Mouse (Mus musculus) heart, postnatal 10 days (tissue): ENCODE measurements around the gene Susd1. TPM values are rescaled to one million over a fixed set of nuclear protein-coding genes. Genes with fewer than 3 reads are reported as not detected.
"Not testable (repeated sequence)": the region's sequence is repeated elsewhere in the genome, so short reads cannot be mapped to it uniquely, and the experiment has no call there.

Source experiments
- DNase-seq, 2 experiments: peaks; one replicate each; pipeline ENCODE4 v3.0.0; 2021
- intact Hi-C: fragments of 180-260 bp; cut with DNase I; formaldehyde crosslinking; loops from one replicate; pipeline ENCODE4 v1.15.1; 2025
- total RNA-seq, 2 experiments: library from RNA; stranded (reverse); gene quantifications; 2 replicates each; pipeline ENCODE4 v1.2.3; 2021

The Susd1 gene
- total RNA-seq, 2 experiments from 2014 or later, result 0.47 to 0.91 TPM

DNA sequence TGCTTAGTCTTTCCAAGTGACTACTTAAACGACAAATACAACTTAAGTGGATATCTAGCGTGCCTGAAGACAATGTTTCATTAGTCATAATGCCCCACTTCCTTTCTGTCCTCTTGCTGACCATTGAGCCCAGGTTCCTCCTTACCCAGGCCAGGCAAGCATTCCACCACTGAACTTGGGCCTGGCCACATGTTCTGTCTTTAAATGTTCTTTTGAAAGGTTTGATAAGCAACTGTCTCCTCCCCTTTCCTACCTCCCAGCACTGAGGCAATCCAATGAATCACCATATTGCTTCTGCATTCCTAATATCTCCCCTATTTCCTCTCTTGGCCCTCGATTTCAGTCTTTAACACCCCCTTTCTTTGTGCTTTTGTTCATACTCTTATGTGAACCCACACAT, 143.8 kb downstream of the Susd1 start:
- intact Hi-C loops, result no loop called here

DNA sequence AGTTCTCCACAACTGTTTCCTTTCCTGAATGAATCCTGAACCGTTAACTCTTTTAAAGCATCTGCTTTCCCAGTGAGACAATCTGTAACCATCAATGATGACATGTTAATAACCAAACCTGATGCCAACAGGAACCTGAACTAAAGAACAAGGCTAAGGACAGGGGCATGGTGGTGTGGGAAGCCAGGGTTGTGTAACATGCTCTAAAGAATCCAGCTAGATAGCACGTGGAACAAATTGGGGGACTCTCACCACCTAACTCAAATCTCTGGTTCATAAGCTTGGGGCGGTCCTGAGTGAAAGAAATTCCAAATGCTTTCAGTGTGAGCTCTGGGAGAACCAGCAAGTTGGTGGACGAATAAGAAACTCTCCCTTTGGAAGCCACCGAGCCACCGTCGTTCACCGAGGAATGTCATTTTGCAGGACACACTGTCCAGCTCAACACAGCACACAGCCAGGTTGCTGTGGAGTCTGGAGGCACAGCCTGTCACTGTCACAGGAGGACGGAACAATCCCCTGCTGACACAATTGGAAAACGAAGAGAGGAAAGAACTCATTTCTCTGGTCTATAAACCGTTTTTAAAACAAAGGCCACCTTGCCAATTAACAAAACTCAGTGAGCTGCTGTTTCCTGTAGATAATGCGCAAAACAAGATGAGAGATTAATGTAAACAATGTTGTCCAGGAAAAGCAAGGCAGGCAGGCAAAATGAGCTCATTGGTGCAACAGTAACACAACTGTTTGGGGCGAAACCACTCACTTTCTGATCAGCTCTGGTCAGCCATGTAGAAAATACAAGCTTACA, 146.3 kb downstream of the Susd1 start:
- intact Hi-C loops, result no loop called here
- peak in 1 of 2 experiments; percentile 37 for DNase-seq

More for the DNA sequence above, 143.8 kb downstream of the Susd1 start:
- no peak for DNase-seq

- no peak for DNase-seq
- intact Hi-C loops, result no loop called here
Measured at GRCm38 (mm10) chr4:59290972-59291576, 147.4 kb downstream of the Susd1 start.

DNA sequence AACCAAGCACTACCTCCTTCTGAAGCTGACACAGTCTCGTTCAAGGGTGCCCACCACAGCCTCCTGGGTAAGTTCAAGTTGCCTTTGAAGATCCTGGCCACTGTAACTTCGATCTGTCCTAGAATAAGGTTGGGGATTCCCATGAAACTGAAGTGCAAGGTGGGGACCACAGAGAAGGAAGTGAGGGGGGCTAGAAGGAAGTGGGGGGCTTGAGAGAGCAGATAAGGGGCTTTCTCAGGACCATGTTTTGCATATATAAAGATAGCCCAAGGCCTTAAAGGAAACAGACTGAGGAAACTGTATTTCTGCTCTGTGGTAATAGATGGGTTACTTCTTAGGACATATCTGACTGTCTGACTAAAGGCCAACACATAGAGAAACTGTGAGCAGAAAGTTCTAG, 151.3 kb downstream of the Susd1 start:
- intact Hi-C loops, result no loop called here

DNA sequence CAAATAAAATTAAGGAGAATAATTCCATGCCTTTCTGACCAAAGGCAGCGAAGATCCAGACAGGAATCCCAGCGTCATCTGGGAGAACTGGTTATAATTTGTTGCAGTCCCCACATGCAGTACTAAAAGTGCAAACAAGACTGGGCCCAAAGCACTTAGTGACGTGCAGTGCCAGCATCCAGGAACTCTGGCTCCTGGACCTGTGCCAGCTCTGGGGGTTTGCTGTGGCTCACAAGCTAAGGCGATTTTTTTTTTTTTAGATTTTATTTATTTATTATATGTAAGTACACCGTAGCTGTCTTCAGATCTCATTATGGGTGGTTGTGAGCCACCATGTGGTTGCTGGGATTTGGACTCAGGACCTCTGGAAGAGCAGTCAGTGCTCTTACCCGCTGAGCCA, 152.1 kb downstream of the Susd1 start:
- DNase-seq, intact Hi-C loops: not testable (repeated sequence)

More for the DNA sequence above, 151.3 kb downstream of the Susd1 start:
- no peak for DNase-seq

GRCm38 (mm10) chr4:59282699-59283487, 155.5 kb downstream of the Susd1 start:
- no peak for DNase-seq
- intact Hi-C loops, result no loop called here

DNA sequence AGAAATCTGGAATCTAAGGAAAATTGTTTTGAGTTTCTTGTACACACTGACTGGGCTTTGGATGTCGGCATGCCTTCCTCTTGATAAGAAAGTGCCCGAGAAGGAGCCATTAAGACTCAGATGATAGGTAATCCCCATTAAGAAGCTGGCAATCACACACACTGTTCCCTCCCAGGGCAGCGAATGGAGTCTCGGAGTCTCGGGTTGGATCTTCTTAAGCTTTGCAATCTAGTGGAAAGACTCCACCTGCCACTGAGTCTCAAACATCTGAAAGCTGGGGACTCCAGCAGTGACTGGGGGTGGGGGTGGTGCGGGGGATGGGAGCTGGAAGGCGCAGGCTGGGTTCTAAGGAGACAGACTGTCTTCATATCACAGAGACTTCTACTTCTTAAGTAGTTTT, 156.3 kb downstream of the Susd1 start:
- no peak for DNase-seq
- intact Hi-C loops, result no loop called here

- intact Hi-C loops, result no loop called here
- DNase-seq, result no peak
Measured at GRCm38 (mm10) chr4:59280876-59281275, 157.6 kb downstream of the Susd1 start.

GRCm38 (mm10) chr4:59279111-59279510, 159.3 kb downstream of the Susd1 start:
- intact Hi-C loops, result no loop called here
- no peak for DNase-seq

DNA sequence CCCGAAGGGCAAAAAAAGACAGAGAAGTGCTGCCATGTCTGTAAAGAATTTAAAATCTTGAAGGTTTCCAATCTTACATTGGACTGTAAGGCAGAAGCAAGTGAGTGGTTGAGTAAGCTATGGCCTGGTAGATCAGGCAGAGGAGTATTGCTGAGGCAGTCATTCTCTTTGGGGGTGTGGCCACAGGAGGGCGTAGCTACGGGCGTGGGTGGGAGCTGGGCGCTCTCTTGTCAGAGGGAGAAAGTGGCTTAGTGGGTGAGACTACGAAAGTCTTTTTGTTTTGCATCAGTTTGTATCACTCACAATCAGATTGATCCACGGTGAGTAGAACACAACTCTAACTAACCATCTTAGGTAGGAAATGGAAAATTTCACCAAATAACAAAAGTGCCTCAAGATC, 160.0 kb downstream of the Susd1 start:
- DNase-seq, result no peak
- intact Hi-C loops, result no loop called here

DNA sequence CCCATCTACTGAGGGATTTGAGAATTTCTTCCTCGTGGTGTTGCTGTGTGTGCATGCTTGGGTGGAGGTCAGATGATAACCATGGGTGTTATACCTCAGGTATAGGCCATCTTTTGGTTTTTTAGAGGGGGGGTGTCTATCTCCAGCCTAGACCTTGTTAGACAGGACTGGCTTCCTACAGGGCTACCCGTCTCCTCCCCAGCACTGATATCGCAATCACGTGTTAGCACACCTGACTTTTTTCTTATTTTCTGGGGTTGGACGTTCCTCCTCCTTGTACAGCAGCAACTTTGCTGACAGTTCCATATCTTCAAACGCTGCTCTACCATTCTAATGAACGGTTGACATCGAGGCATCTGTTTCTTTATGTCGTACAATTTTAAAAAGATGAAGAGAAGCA, 160.5 kb downstream of the Susd1 start:
- no peak for DNase-seq
- intact Hi-C loops, result no loop called here

GRCm38 (mm10) chr4:59275956-59276355, 162.5 kb downstream of the Susd1 start:
- DNase-seq, result no peak
- intact Hi-C loops, result no loop called here

DNA sequence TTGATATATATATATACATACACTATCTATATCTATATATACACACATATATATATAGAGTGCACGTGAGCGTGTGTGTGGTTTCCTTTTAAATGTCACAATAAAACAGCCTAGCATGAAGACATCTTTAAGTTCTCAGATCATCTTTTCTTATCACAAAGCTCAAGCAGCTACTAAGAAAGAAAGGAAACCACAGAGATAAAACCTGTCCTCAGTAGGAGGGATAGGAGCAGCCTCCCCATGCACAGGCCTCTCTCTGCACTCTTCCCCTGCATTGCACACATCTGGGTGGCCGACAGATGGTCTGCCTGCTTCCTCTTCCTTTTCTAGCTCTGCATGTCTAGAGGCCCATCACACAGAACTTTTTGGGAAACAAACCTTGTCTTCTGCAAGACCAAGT, 162.9 kb downstream of the Susd1 start:
- no peak for DNase-seq
- intact Hi-C loops, result no loop called here

DNA sequence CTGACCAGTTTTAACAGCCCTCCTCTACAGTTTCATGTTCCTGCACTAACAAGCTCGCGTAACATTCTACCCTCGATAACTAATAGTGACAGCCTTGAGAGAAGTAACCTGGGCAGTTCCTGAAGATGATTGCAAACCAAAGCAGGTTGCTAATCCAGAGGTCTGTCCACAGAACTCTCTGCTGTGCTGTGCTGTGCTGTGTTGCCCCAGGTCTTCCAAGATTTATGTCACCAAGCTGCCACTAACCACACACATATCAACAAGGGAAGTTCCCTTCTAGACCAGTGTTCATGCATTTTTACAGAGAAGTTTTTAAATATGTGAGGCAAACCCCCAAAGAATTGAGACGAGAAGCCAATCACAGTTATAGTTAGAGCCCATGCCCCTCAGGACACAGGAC, 164.3 kb downstream of the Susd1 start:
- intact Hi-C loops, result no loop called here

DNA sequence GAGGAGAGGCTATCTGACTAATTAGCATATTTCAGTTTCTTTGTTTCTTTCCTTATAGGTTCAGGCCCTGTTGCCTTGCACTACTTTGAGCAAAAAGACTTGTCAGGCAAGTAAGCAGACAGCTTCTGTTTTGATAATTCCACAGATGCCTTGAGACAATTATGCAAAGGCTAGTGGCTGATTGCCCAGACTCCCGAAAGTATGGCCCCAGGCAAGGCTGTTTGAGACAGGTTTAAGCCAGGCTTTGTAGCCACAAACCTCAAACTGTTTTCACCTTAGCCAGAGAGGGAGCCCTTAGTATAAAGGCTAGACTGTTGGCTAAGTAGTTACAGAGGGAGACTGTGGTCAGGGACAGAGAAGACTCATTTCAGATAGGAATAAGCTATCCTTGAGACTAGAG, 165.1 kb downstream of the Susd1 start:
- intact Hi-C loops, result no loop called here
- no peak for DNase-seq

More for the DNA sequence above, 164.3 kb downstream of the Susd1 start:
- DNase-seq, result no peak

- intact Hi-C loops, result no loop called here
- no peak for DNase-seq
Measured at GRCm38 (mm10) chr4:59265631-59266030, 172.8 kb downstream of the Susd1 start.

DNA sequence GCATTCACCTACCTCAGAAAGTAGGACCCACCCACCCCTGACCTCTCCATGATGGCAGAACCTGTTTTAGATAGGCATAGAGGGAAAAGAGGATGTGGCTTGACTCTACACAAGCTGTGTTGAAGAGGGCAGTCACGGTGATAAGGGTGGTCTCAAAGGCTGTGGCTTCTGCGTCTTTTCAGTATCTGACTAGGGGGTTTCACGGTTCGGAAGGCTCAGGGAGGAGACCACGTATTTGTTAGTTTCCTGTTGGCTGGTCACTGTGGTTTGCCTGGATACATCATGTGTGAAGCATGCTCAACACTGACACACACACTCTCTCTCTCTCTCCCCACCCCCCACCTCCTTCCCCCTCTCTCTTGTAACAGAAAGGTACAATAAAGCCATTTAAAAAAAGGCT, 173.3 kb downstream of the Susd1 start:
- DNase-seq, result no peak
- intact Hi-C loops, result no loop called here
